17 mouse cellular contexts compared by ENCODE assay signal in genomic region chr3:153636804-153637153, GRCm38 (mm10).
DNase-seq lines count a peak whose midpoint lies in the region; ATAC-seq and TF ChIP-seq lines count a peak whose summit lies in the region.
"Had no signal": no experiment of that assay in that cellular context is flagged by ENCODE, and none has a peak within 500 bp of the region (broad histone marks: within the 10 kb centered on the region; RNA-seq: fewer than 3 reads in every experiment).

No protein-coding gene starts in this region.

- no peak overlapping the region for H3K4me2 ChIP-seq in forebrain, embryonic 15.5 days (replicated peaks)
- H3K4me2 ChIP-seq in kidney, embryonic 15.5 days: no peak overlapping the region
- H3K4me2 ChIP-seq in lung, embryonic 14.5 days: no peak overlapping the region
- H3K4me2 ChIP-seq: heart, embryonic 12.5 days; intestine, embryonic 15.5 days had no signal

- H3K9ac ChIP-seq in forebrain, embryonic 15.5 days (replicated peaks): no peak overlapping the region
- no peak overlapping the region for H3K9ac ChIP-seq in kidney, embryonic 15.5 days
- H3K9ac ChIP-seq in lung, embryonic 14.5 days: no peak overlapping the region
- H3K9ac ChIP-seq: heart, embryonic 12.5 days; intestine, embryonic 15.5 days had no signal

- no peak for ATAC-seq in forebrain, embryonic 15.5 days (replicated peaks)
- ATAC-seq in kidney, embryonic 15.5 days (replicated peaks; ENCODE audit: low FRiP score): no peak
- no peak for ATAC-seq in lung, embryonic 14.5 days (ENCODE audit: insufficient read depth)
- ATAC-seq in megakaryocyte, adult 5-6 weeks (ENCODE audit: poor library complexity, severe bottlenecking): peak; percentile 38
- ATAC-seq: CD4-positive, CD25-positive, alpha-beta regulatory T cell, adult 4 months; intestine, embryonic 15.5 days; lung, postnatal 0 days; midbrain, embryonic 16.5 days had no signal

- no peaks in the 10 kb centered on the region for H3K9me3 ChIP-seq in forebrain, embryonic 10.5 days
- H3K9me3 ChIP-seq in forebrain, embryonic 15.5 days: no peaks in the 10 kb centered on the region
- H3K9me3 ChIP-seq in kidney, embryonic 15.5 days (replicated peaks): no peaks in the 10 kb centered on the region
- H3K9me3 ChIP-seq in lung, embryonic 14.5 days (ENCODE audit: low read depth, low read length): no peaks in the 10 kb centered on the region
- H3K9me3 ChIP-seq: heart, embryonic 12.5 days; intestine, embryonic 15.5 days; megakaryocyte, embryonic 14.5 days had no signal

- no peak overlapping the region for H3K27ac ChIP-seq in forebrain, embryonic 10.5 days
- H3K27ac ChIP-seq in forebrain, embryonic 15.5 days (replicated peaks): no peak overlapping the region
- H3K27ac ChIP-seq in kidney, embryonic 15.5 days: 0 out of 2 replicates have a peak overlapping the region, but pooled peaks have one; percentile 4
- peak overlapping the region; percentile 18; the same call in 1 of the 2 replicates for H3K27ac ChIP-seq in lung, embryonic 14.5 days (ENCODE audit: low read depth)
- H3K27ac ChIP-seq: gastrocnemius, adult 2 months; intestine, embryonic 15.5 days; kidney, postnatal 0 days had no signal

- H3K4me3 ChIP-seq in forebrain, embryonic 10.5 days: no peak overlapping the region
- no peak overlapping the region for H3K4me3 ChIP-seq in forebrain, embryonic 15.5 days
- no peak overlapping the region for H3K4me3 ChIP-seq in kidney, embryonic 15.5 days (replicated peaks)
- H3K4me3 ChIP-seq in lung, embryonic 14.5 days (ENCODE audit: low read depth, low read length): no peak overlapping the region
- H3K4me3 ChIP-seq: gastrocnemius, adult 2 months; heart, embryonic 12.5 days; intestine, embryonic 15.5 days; megakaryocyte, embryonic 14.5 days had no signal

- 83% methylated on average over 7 of the region's 7 CpGs for WGBS in forebrain, embryonic 10.5 days
- 80% methylated on average over 7 of the region's 7 CpGs for WGBS in forebrain, embryonic 15.5 days
- WGBS in kidney, embryonic 15.5 days: 72% methylated on average over 7 of the region's 7 CpGs
- WGBS in lung, embryonic 14.5 days: 69% methylated on average over 7 of the region's 7 CpGs

- peaks cover 18% of the 10 kb centered on the region; the same call in 1 of the 2 replicates for H3K4me1 ChIP-seq in forebrain, embryonic 10.5 days
- H3K4me1 ChIP-seq in forebrain, embryonic 15.5 days: peaks cover 6% of the 10 kb centered on the region
- H3K4me1 ChIP-seq in kidney, embryonic 15.5 days: peaks cover 11% of the 10 kb centered on the region; the same call in 1 of the 2 replicates
- H3K4me1 ChIP-seq in lung, embryonic 14.5 days (ENCODE audit: insufficient read depth): no peaks in the 10 kb centered on the region
- H3K4me1 ChIP-seq: intestine, embryonic 15.5 days had no signal

- no peak for TF ChIP-seq CTCF in lung, embryonic 14.5 days (IDR thresholded peaks at IDR 0.05; ENCODE audit: low read depth)

- no peaks in the 10 kb centered on the region for H3K36me3 ChIP-seq in forebrain, embryonic 10.5 days (replicated peaks)
- H3K36me3 ChIP-seq in forebrain, embryonic 15.5 days: no peaks in the 10 kb centered on the region
- H3K36me3 ChIP-seq in kidney, embryonic 15.5 days: no peaks in the 10 kb centered on the region
- H3K36me3 ChIP-seq in lung, embryonic 14.5 days (ENCODE audit: insufficient read depth): no peaks in the 10 kb centered on the region
- H3K36me3 ChIP-seq: heart, embryonic 12.5 days; intestine, embryonic 15.5 days had no signal

- no peaks in the 10 kb centered on the region for H3K27me3 ChIP-seq in forebrain, embryonic 10.5 days (ENCODE audit: poor library complexity, severe bottlenecking)
- no peaks in the 10 kb centered on the region for H3K27me3 ChIP-seq in forebrain, embryonic 15.5 days
- H3K27me3 ChIP-seq in kidney, embryonic 15.5 days: no peaks in the 10 kb centered on the region
- H3K27me3 ChIP-seq in lung, embryonic 14.5 days (ENCODE audit: insufficient read depth, low read length): no peaks in the 10 kb centered on the region
- H3K27me3 ChIP-seq: heart, embryonic 12.5 days; intestine, embryonic 15.5 days; megakaryocyte, embryonic 14.5 days had no signal

- peak; percentile 11 for DNase-seq in forebrain, embryonic 10.5 days (ENCODE audit: extremely low spot score, low spot score)
- DNase-seq in kidney, postnatal 36 days: no peak
- DNase-seq in lung, embryonic 14.5 days: no peak
- no peak for DNase-seq in lung, postnatal 36 days
- no peak for DNase-seq in cerebellum, postnatal 25 days
- DNase-seq: gastrocnemius, adult 2 months; right cerebral cortex, adult 18-20 months had no signal

Comparison
In these comparisons a context has a peak if more than half of its experiments do, and no peak if none do; other contexts are left out.
1. H3K27ac ChIP-seq: peak in kidney, embryonic 15.5 days (single experiment) and lung, embryonic 14.5 days (single experiment); none in forebrain, embryonic 10.5 days (single experiment) and forebrain, embryonic 15.5 days (single experiment).